Mouse (Mus musculus) right cerebral cortex, postnatal 36 days (tissue): Measurements from ENCODE around the gene Nfkbil1.
A peak's percentile ranks its signal among the peaks of the same experiment; 100 is the strongest.

Experiments used
- DNase-seq, 2 experiments: peaks; one replicate each; pipeline ENCODE4 v3.0.0; 2022; ENCODE audit warnings: low spot score in 2 of 2, mixed read lengths in 1 of 2

The Nfkbil1 gene

GRCm38 (mm10) chr17:35235614-35236389, at the start of gene Nfkbil1:
Nfkbil1 (minus strand) TSS chr17:35235792.
- DNase-seq, result peak; percentile 87 to 93

DNA sequence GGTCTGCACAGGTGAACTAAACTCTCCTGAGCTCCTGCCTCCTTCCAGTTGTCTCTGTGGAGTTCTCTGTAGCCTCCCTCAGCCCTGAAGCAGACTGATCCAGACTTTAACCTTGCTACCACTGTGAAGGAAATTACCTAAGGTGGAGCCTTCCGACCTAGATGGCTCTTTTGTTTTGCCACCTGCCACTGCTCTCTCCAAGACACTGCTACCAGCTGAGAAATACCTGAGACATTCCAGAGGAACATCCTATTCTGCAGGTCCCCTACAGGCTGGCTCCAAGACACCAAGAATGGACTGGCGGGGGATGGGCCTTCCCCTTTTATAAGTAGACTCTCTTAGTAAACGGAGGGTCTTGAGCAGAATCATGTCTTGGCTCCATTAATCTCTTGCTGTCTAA, 44.7 kb upstream of the Nfkbil1 start:
- no peak for DNase-seq

- no peak for DNase-seq
Observed at GRCm38 (mm10) chr17:35278957-35279688, 43.5 kb upstream of the Nfkbil1 start.

DNA sequence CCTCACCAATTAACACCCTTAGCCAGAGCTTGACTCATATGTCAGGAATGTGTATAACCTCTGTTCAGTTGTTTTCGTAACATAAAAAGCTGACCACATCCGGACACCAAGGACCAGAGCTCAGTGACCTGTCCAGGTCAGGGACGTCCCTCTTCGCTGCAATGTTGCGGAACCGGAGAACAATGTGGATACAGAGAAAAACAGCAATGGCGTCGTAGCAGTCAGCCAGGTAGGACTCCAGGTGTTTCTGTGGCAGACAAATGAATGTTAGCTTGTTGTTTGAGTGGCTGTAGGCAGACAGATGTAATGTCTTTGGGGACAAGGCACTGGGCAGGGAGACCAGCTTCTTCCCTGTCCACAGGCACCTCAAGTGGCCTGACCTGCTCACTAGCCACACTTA, 42.5 kb upstream of the Nfkbil1 start:
- no peak for DNase-seq

DNA sequence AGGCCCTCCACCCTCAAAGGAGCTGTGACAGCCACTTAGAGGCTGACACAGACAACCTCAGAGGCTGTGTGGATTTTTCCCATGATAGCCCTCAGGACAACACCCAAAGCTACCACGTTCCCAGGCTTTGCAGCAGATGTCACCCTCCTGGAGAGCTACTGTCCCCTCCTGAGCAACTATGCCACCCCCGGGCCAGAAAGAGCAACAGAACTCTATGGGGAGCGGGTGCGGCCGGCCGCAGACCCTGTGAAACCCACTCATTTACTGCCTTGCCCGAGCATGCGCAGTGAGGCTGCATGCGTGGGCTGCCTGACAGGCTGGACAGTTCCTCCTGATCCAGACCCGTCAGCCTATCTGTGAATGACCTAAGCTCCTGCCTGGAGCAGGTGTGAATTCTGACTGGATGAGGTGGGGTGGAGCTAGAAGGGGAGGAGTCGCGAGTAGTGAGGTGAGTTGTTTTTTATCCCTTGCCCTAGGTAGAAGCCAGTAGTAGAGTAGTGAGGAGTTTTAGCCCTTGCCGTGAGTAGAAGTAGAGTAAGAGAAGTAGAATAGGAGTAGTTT, 40.8 kb upstream of the Nfkbil1 start:
- DNase-seq, result no peak

- DNase-seq, result peak; percentile 52 to 60
Observed at GRCm38 (mm10) chr17:35274770-35275169, 39.2 kb upstream of the Nfkbil1 start.

- DNase-seq, result no peak
Observed at GRCm38 (mm10) chr17:35272249-35272648, 36.7 kb upstream of the Nfkbil1 start.

DNA sequence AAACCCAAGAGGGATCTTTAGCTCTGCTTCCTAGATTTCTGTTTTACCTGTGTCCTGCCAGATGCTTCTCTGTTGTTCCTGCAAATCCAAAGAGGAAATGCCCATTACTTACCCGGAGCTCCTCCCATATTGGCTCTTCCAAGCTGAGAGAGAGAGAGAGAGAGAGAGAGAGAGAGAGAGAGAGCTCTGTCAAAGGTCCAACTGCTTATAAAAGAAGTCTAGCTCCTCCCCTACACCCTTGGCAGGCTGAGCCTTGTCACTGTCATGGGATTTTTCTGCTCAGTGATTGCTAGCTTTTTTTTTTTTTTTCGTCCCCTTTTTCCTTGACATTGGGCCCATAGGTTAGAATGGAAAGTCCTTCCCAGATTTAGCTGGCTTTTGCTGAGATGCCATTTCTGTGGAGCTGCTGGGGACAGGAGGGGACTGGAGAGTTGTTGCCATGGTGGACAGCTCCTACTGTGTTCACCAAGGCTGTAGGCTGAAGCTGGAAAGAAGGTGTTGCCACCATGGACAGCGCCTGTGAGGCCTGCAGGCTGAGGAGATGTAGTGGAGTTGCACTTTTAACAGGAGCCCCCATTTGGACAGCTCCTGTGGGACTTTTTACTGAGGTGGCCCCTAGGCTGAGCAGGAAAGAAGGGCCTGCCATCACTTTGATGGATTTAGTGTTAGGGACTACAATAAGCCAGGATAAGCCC, 34.2 kb upstream of the Nfkbil1 start:
- no peak for DNase-seq

GRCm38 (mm10) chr17:35267399-35268086, 32.0 kb upstream of the Nfkbil1 start:
- DNase-seq, result no peak

GRCm38 (mm10) chr17:35263523-35263883, 27.9 kb upstream of the Nfkbil1 start:
- no peak for DNase-seq

DNA sequence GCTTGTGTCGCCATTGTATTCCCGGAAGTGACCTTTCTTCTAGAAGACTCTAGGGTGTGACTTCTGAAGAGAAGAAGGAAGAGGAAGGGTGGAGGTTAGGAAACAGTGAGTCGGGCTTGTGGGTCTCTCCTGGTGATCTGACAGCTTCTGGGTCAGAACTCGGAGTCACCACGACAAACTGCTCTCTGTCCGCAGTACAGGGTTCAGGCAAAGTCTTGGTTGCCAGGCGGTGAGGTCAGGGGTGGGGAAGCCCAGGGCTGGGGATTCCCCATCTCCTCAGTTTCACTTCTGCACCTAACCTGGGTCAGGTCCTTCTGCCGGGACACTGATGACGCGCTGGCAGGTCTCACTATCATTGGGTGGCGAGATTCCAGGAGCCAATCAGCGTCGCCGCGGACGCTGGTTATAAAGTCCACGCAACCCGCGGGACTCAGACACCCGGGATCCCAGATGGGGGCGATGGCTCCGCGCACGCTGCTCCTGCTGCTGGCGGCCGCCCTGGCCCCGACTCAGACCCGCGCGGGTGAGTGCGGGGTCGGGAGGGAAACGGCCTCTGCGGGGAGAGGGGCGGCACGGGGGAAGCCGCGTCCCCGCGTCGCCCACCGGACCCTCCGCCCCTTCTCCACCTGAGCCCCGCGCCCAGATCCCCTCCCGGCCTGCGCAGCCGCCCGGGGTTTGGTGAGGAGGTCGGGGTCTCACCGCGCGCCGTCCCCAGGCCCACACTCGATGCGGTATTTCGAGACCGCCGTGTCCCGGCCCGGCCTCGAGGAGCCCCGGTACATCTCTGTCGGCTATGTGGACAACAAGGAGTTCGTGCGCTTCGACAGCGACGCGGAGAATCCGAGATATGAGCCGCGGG, 27.3 kb upstream of the Nfkbil1 start, which contains the start of gene H2-D1:
Gene H2-D1, plus strand, starts transcription at position 67 of the 859 bp plus-strand sequence.
- DNase-seq, result peak; percentile 91 to 92

- DNase-seq, result no peak
Observed at GRCm38 (mm10) chr17:35261651-35262050, 26.1 kb upstream of the Nfkbil1 start.

- DNase-seq, result no peak
Observed at GRCm38 (mm10) chr17:35259621-35260020, 24.0 kb upstream of the Nfkbil1 start.

DNA sequence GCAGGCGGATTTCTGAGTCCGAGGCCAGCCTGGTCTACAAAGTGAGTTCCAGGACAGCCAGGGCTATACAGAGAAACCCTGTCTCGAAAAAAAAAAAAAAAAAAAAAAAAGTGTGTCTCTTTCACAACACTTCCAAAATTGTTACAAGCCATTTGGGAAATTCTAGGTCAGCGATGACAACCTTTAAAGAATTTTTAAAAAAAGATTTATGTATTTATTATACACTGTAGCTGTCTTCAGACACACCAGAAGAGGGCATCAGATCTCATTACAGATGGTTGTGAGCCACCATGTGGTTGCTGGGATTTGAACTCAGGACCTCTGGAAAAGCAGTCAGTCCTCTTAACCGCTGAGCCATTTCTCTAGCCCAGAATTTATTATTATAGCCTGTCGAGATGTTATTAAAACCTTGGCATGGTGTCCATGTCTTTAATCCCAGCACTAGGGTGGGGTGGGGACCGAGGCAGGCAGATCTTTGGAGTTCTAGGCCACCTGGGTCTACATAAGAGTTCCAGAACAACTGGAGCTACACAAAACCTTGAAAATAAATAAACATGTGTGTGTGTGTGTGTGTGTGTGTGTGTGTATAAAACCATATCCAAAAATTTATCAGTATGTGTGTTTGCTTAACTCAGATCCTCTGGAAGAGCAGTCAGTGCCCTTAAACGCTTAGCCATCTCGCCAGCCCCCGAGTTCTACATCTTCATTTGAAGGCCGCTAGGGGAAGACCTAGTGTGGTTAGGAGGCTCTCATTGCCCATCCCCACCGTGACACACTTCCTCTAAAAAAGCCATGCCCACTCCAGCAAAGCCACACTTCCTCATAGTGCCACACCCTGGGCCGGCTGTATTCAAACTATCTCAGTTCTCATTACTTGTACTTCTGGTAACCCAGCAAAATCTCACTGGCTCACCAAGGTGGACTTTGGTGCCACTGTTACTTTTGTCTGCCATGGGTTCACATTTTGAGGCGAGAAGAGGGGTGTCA, 23.2 kb upstream of the Nfkbil1 start:
- DNase-seq, result no peak

DNA sequence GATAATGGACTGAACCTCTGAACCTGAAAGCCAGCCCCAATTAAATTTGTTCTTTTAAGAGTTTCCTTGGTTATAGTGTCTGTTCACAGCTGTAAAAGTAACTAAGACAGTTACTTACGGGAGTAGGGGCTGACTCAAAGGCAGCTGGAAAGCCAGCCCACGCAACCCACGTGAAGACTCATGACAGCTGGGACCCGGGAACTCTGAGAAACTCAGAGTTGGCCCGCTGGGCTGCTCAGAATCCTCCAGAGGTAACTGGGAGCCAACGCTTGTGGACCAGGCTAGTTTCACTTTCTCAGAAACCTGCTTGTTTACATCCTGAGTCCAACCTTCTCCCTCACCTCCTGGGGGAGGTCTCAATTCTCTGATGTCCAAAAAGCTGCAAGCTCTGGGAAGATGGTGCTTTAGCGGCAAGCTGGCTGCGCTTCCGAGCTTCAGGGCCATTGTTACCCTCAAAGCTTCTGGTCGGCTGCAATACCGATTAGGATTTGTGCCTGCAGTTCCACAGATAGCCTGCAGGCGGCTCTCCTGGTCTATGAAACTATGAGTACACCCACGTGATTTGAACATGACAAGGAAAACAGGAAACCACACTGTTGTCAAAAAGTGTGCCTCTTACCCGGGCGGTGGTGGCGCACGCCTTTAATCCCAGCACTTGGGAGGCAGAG, 22.4 kb upstream of the Nfkbil1 start:
- peak; percentile 89 to 90 for DNase-seq

DNA sequence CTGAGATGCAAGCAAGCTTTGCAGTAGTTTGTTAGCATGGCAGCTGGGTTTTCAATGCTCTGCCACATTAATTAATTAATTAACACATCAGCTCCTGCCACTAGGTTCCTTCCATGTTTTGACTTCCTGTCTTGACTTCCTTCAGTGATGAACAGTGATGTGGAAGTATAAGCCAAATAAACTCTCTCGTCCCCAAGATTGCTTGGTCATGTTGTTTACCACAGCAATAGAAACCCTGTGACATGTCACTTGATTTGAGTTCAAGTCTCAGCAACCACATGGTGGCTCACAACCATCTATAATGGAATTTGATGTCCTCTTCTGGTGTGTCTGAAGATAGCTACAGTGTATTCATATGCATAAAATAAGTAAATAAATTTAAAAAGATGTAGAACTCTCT, 21.8 kb upstream of the Nfkbil1 start:
- no peak for DNase-seq

- DNase-seq, result no peak
Observed at GRCm38 (mm10) chr17:35255704-35256103, 20.1 kb upstream of the Nfkbil1 start.

DNA sequence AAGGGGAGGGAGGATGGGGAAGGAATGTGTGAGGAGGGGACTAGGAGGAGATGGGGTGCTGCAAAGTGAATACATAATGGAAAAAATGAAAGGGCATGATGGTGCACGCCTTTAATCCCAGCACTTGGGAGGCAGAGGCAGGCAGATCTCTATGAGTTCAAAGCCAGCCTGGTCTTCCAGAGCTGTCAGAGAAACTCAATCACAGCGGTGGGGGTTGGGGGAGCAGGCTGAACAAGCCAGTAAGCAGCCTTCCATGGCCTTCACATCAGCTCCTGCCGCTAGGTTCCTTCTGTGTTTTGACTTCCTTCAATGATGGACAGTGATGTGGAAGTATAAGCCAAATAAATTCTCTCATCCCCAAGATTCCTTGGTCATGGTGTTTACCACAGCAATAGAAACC, 19.7 kb upstream of the Nfkbil1 start:
- DNase-seq, result no peak
